Mouse (Mus musculus): Measurements from ENCODE around the gene Cdkn1b. TPM values are rescaled to one million over a fixed set of nuclear protein-coding genes. Genes with fewer than 3 reads are reported as not detected.

The Cdkn1b gene
- polyA plus RNA-seq, 1 experiment from 2014 or later: 36.4 TPM

DNA sequence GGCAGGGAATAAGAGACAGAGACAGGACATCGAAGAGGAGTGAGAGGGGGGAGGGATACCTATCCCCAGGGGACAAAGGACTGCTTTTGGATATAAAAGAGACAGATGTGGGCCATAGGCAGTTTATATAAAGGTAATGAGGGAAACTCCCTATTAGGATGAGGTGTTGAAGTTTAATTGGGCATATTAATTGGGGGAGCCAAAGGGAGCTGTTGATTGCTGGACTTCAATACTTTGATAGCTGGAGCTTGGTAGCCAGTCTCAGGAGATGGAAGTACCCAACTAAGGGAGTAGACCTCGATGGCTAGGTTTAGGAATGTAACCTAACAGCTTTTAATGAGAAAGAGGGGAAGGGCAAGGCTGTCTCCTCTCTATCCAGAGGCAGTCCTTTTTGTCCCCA is 43.7 kb downstream of the Cdkn1b start:
- ATAC-seq (ENCODE audit: low FRiP score): peak; percentile 54; the same call in 1 of the 2 replicates
- Histone ChIP-seq H3K4me2 (no peak overlapping the region), H3K27ac (peak overlapping the region; percentile 56; the same call in 1 of the 2 replicates)

DNA sequence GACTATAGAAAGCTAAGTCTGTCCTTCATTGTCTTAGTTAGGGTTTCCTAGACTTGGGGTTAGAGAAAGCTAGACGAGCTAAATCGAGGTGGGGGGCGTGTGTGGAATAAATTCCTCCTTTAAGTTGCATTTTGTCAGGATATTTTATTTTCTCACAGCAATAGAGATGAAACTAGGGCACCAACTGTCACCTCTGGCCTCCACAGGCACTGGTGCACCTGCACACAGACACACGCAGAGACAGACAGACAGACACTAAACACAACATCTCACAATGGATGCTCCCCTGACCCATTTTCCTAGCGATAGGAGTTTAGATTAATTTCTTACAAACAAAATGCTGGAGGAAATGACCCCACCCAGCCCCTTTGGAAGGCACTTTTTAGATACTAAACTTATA is 46.5 kb downstream of the Cdkn1b start:
- H3K27me3 ChIP-seq: no peaks in the 10 kb centered on the region
- H3K27ac ChIP-seq: no peak overlapping the region
- no peak overlapping the region for H3K4me2 ChIP-seq
- no peak for ATAC-seq (ENCODE audit: low FRiP score)
- H3K9me3 ChIP-seq: no peaks in the 10 kb centered on the region
- H3K36me3 ChIP-seq (replicated peaks): no peaks in the 10 kb centered on the region
- 83% methylated on average over 5 of the region's 5 CpGs for WGBS
- H3K9ac ChIP-seq: no peak overlapping the region
- no peak overlapping the region for H3K4me3 ChIP-seq (replicated peaks)
- peaks cover 7% of the 10 kb centered on the region for H3K4me1 ChIP-seq

More for the DNA sequence above, 43.7 kb downstream of the Cdkn1b start:
- H3K4me3 ChIP-seq (replicated peaks): no peak overlapping the region
- 45% methylated on average over 2 of the region's 2 CpGs for WGBS
- H3K36me3 ChIP-seq (replicated peaks): no peaks in the 10 kb centered on the region
- no peaks in the 10 kb centered on the region for H3K27me3 ChIP-seq
- H3K9me3 ChIP-seq: no peaks in the 10 kb centered on the region
- no peak overlapping the region for H3K9ac ChIP-seq
- H3K4me1 ChIP-seq: peaks cover 22% of the 10 kb centered on the region

DNA sequence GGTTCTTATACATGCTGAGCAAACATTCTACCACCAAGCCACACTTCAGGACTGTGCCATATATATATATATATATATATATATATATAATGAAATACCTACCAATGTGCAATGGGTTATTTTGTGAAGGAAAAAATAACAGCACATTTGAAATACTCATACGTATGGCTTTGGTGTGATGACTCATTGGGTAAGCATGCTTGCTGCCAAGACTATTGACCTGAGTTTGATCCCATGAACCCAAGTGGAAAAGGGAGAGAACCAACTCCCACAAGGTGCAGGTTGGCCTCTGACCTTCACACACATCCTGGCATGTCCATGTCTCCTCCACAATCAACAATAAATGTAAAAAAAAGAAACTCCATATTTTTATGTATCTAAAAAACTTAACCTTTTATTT is 48.1 kb downstream of the Cdkn1b start:
- 94% methylated on average over 1 of the region's 1 CpGs for WGBS
- ATAC-seq (ENCODE audit: low FRiP score): no peak

GRCm38 (mm10) chr6:134969498-134969897 is 49.3 kb downstream of the Cdkn1b start:
- Histone ChIP-seq H3K27me3 (no peaks in the 10 kb centered on the region), H3K9me3 (no peaks in the 10 kb centered on the region), H3K4me3 (replicated peaks) (no peak overlapping the region), H3K4me2 (no peak overlapping the region), H3K27ac (no peak overlapping the region), H3K36me3 (replicated peaks) (no peaks in the 10 kb centered on the region), H3K9ac (no peak overlapping the region), H3K4me1 (no peaks in the 10 kb centered on the region)
- ATAC-seq (ENCODE audit: low FRiP score): no peak
- 95% methylated on average over 2 of the region's 2 CpGs for WGBS

More for the DNA sequence above, 48.1 kb downstream of the Cdkn1b start:
- Histone ChIP-seq H3K4me3 (replicated peaks) (no peak overlapping the region), H3K4me2 (no peak overlapping the region), H3K27ac (no peak overlapping the region), H3K36me3 (replicated peaks) (no peaks in the 10 kb centered on the region), H3K27me3 (no peaks in the 10 kb centered on the region), H3K9me3 (no peaks in the 10 kb centered on the region), H3K4me1 (no peaks in the 10 kb centered on the region; the same call in 1 of the 2 replicates), H3K9ac (no peak overlapping the region)

DNA sequence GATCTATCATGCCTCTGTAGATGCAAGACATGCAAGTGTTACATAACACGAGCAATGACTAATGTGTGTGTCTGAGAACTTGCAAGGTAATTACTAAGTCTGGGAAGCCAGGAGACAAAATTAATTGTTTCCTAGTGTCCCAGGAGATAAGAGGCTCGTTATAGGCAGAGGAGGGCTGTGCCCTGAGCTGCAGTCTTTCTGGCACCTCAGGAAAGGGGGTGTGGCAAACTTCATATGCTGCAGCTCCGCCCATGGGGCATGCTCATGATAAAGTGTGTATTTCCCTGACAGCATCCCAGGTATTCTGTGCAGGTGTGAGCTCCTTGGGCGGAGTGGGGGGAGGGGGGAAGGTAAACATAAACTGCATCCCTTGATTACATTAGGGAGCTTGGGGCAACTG is 51.9 kb downstream of the Cdkn1b start:
- H3K36me3 ChIP-seq (replicated peaks): no peaks in the 10 kb centered on the region
- H3K27me3 ChIP-seq: no peaks in the 10 kb centered on the region
- H3K4me1 ChIP-seq: 0 out of 2 replicates have a peak, but pooled peaks cover 4% of the 10 kb centered on the region
- WGBS: 53% methylated on average over 4 of the region's 4 CpGs
- H3K9me3 ChIP-seq: no peaks in the 10 kb centered on the region
- H3K4me3 ChIP-seq (replicated peaks): no peak overlapping the region
- H3K9ac ChIP-seq: no peak overlapping the region
- no peak overlapping the region for H3K4me2 ChIP-seq
- ATAC-seq (ENCODE audit: low FRiP score): no peak
- no peak overlapping the region for H3K27ac ChIP-seq

Other genes with a start within 250 kb of the Cdkn1b start
- gene Dusp16, start 127.8 kb upstream of the Cdkn1b start, polyA plus RNA-seq (2016; fragmentation: Nextera tagmentation; extraction: Ambion mirVana): 20.4 and 22.0 TPM in 2 replicates
- 1.7 and 1.8 TPM in 2 replicates for gene Crebl2, start 90.2 kb upstream of the Cdkn1b start, polyA plus RNA-seq (2016; fragmentation: Nextera tagmentation; extraction: Ambion mirVana)
- gene Gpr19, start 21.8 kb upstream of the Cdkn1b start, polyA plus RNA-seq (2016; fragmentation: Nextera tagmentation; extraction: Ambion mirVana): 38.5 and 45.6 TPM in 2 replicates
- 3.7 and 3.9 TPM in 2 replicates for gene Apold1, start 61.3 kb downstream of the Cdkn1b start, polyA plus RNA-seq (2016; fragmentation: Nextera tagmentation; extraction: Ambion mirVana)
- gene Ddx47, start 91.2 kb downstream of the Cdkn1b start, polyA plus RNA-seq (2016; fragmentation: Nextera tagmentation; extraction: Ambion mirVana): 91.3 and 93.0 TPM in 2 replicates
- 1.7 and 1.8 TPM in 2 replicates for gene Gprc5a, start 145.2 kb downstream of the Cdkn1b start, polyA plus RNA-seq (2016; fragmentation: Nextera tagmentation; extraction: Ambion mirVana)
- not detected in 2 replicates for gene Gprc5d, start 197.9 kb downstream of the Cdkn1b start, polyA plus RNA-seq (2016; fragmentation: Nextera tagmentation; extraction: Ambion mirVana)